Mouse (Mus musculus) MEL (cell line): ENCODE results near the gene Ptpn1.

ENCODE experiments used
- CTCF ChIP-seq, 3 experiments: IDR thresholded peaks in 2 of 3; conservative IDR thresholded peaks in 1 of 3; 2 replicates each; pipeline ENCODE4 v1.5.1; 2011 to 2012; ENCODE audit warnings: low read length in 3 of 3, low read depth in 2 of 3, mild to moderate bottlenecking in 2 of 3, improper control_type of control experiment in 1 of 3, inconsistent platforms in 1 of 3, mixed read lengths in 1 of 3, moderate library complexity in 1 of 3; ENCODE audit not compliant: control insufficient read depth in 1 of 3, insufficient read depth in 1 of 3, poor library complexity in 1 of 3, severe bottlenecking in 1 of 3
- E2F4 ChIP-seq: IDR thresholded peaks from 2 replicates; pipeline ENCODE4 v1.6.1; 2011; ENCODE audit warnings: low read depth, low read length, improper control_type of control experiment, borderline replicate concordance
- EP300 ChIP-seq, 2 experiments: IDR thresholded peaks; 2 replicates each; pipeline ENCODE4 v1.6.1; 2011; ENCODE audit warnings: improper control_type of control experiment in 2 of 2, low read length in 2 of 2, low read depth in 1 of 2, mild to moderate bottlenecking in 1 of 2
- GATA1 ChIP-seq: IDR thresholded peaks from 2 replicates; pipeline ENCODE4 v1.6.1; 2011; ENCODE audit warnings: low read depth, low read length, improper control_type of control experiment
- MAX ChIP-seq: IDR thresholded peaks from 2 replicates; pipeline ENCODE4 v1.6.1; 2011; ENCODE audit warnings: low read length, improper control_type of control experiment
- MEF2A ChIP-seq: IDR thresholded peaks from 2 replicates; pipeline ENCODE4 v1.6.1; 2014; ENCODE audit warnings: low read depth, mild to moderate bottlenecking, inconsistent platforms, low read length, improper control_type of control experiment; ENCODE audit not compliant: poor library complexity, insufficient replicate concordance, severe bottlenecking; ENCODE audit errors: extremely low read depth
- MYC ChIP-seq: IDR thresholded peaks from 2 replicates; pipeline ENCODE4 v1.6.1; 2011; ENCODE audit warnings: low read depth, mild to moderate bottlenecking, low read length, improper control_type of control experiment, moderate library complexity
- NRF1 ChIP-seq: IDR thresholded peaks from 2 replicates; pipeline ENCODE4 v1.6.1; 2014; ENCODE audit warnings: low read depth, mild to moderate bottlenecking, inconsistent platforms, low read length, improper control_type of control experiment, moderate library complexity; ENCODE audit not compliant: poor library complexity, insufficient read depth, severe bottlenecking
- POLR2A ChIP-seq, 2 experiments: IDR thresholded peaks; 2 replicates each; pipeline ENCODE4 v1.6.1; 2011 to 2012; ENCODE audit warnings: low read length in 2 of 2, mild to moderate bottlenecking in 2 of 2, control low read depth in 1 of 2, improper control_type of control experiment in 1 of 2, low read depth in 1 of 2, moderate library complexity in 1 of 2; ENCODE audit not compliant: control insufficient read depth in 1 of 2, insufficient read depth in 1 of 2, poor library complexity in 1 of 2
- POLR2AphosphoS5 ChIP-seq: IDR thresholded peaks from 2 replicates; pipeline ENCODE4 v1.6.1; 2012; ENCODE audit warnings: low read depth, borderline replicate concordance, mild to moderate bottlenecking, inconsistent platforms, low read length, moderate library complexity, mixed read lengths
- SIN3A ChIP-seq: IDR thresholded peaks from 2 replicates; pipeline ENCODE4 v1.6.1; 2012; ENCODE audit warnings: low read length, improper control_type of control experiment, inconsistent platforms
- TAL1 ChIP-seq: IDR thresholded peaks from 2 replicates; pipeline ENCODE4 v1.6.1; 2012; ENCODE audit warnings: mild to moderate bottlenecking, inconsistent platforms, low read length, moderate library complexity, mixed read lengths
- UBTF ChIP-seq: IDR thresholded peaks from 2 replicates; pipeline ENCODE4 v1.6.1; 2012; ENCODE audit warnings: low read depth, mild to moderate bottlenecking, inconsistent platforms, low read length, improper control_type of control experiment, moderate library complexity, borderline replicate concordance; ENCODE audit not compliant: insufficient read depth

GRCm38 (mm10) chr2:167999145-167999743 is 67.4 kb downstream of the Ptpn1 start:
- no peak for TF ChIP-seq POLR2AphosphoS5
- TF ChIP-seq CTCF (IDR thresholded peaks at IDR 0.05 in 2 of 3, conservative IDR thresholded peaks at IDR 0.05 in 1 of 3; ENCODE audit: control insufficient read depth in 1 of 3, insufficient read depth in 1 of 3, low read depth in 2 of 3, low read length in 3 of 3, poor library complexity in 1 of 3, severe bottlenecking in 1 of 3): peak; percentile 12 to 47 (median 35); a peak in 5 of 6 replicates
- TF ChIP-seq EP300 (IDR thresholded peaks at IDR 0.05; ENCODE audit: low read depth in 1 of 2, low read length in 2 of 2): no peak
- no peak for TF ChIP-seq TAL1
- no peak for TF ChIP-seq UBTF
- TF ChIP-seq MEF2A: no peak
- TF ChIP-seq POLR2A (IDR thresholded peaks at IDR 0.05; ENCODE audit: control insufficient read depth in 1 of 2, insufficient read depth in 1 of 2, low read depth in 1 of 2, low read length in 2 of 2, poor library complexity in 1 of 2): no peak
- TF ChIP-seq SIN3A: no peak
- TF ChIP-seq GATA1: no peak
- no peak for TF ChIP-seq E2F4
- TF ChIP-seq NRF1: no peak
- TF ChIP-seq MYC: no peak
- TF ChIP-seq MAX: no peak
